Mouse (Mus musculus): ENCODE data around the gene Fam50a.
A peak's percentile ranks its signal among the peaks of the same experiment; 100 is the strongest.

Gene Fam50a

GRCm38 (mm10) chrX:74312540-74313464 lies at the start of gene Fam50a:
TSS of gene Fam50a (plus strand) at chrX:74313033.
- DNase-seq (ENCODE audit: low spot score in 2 of 2), result peak; percentile 65 to 84

DNA sequence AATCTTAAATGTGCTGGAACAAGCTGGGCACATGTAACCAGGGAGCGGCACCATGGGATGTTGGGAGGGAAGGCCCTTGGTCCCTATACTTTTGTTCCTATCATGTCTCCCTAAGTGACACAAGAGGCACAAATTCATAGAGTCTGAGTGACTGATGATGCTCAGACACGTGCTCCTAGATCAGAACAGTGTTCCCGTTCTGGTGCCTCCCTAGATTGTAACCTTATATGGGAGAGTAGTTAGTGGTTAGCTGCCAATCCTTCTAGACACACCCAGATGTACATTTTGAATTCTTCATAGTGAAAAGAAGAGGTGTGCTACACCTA lies 43.1 kb upstream of the Fam50a start:
- no peak for DNase-seq (ENCODE audit: low spot score in 2 of 2)

GRCm38 (mm10) chrX:74270062-74270901 lies 42.6 kb upstream of the Fam50a start, which contains the start of gene Rpl10:
TSS of gene Rpl10 (plus strand) at chrX:74270812.
- DNase-seq (ENCODE audit: low spot score in 2 of 2), result peak; percentile 66 to 87

DNA sequence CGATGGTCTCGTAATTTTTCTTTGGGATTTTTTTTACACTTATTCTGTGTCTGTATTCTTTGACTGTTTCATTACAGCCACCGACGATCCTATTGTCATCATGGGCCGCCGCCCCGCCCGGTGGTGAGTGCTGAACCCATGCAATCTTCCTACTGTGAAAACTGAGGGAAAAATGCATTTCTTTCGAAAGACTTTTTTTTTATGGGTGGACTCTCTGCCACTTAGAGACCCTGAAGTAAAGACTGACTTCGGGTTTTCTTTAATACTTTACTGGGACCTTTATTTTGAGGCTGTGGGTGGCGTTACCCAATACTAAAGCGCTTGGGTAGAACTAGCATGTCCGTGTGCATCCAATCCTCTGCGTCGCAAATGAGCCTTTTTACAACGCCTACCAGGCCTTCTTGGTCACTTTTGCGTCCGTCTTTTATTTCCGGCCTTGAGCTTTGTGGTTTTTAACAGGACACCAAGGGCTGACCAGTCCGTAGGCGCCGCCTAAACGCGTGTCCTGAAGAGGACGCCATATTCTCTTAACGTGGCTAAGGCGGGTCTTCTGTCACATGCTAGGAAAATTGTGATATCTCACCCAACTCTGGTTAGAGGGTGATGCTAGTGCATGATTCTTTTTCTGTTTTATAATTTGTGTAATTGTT lies 41.8 kb upstream of the Fam50a start:
- DNase-seq (ENCODE audit: low spot score in 2 of 2), result peak in 1 of 2 experiments; percentile 15

GRCm38 (mm10) chrX:74273422-74274322 lies 39.2 kb upstream of the Fam50a start:
- no peak for DNase-seq (ENCODE audit: low spot score in 2 of 2)

GRCm38 (mm10) chrX:74277916-74278315 lies 34.9 kb upstream of the Fam50a start:
- DNase-seq (ENCODE audit: low spot score in 2 of 2), result no peak

GRCm38 (mm10) chrX:74281041-74281731 lies 31.6 kb upstream of the Fam50a start:
- no peak for DNase-seq (ENCODE audit: low spot score in 2 of 2)

DNA sequence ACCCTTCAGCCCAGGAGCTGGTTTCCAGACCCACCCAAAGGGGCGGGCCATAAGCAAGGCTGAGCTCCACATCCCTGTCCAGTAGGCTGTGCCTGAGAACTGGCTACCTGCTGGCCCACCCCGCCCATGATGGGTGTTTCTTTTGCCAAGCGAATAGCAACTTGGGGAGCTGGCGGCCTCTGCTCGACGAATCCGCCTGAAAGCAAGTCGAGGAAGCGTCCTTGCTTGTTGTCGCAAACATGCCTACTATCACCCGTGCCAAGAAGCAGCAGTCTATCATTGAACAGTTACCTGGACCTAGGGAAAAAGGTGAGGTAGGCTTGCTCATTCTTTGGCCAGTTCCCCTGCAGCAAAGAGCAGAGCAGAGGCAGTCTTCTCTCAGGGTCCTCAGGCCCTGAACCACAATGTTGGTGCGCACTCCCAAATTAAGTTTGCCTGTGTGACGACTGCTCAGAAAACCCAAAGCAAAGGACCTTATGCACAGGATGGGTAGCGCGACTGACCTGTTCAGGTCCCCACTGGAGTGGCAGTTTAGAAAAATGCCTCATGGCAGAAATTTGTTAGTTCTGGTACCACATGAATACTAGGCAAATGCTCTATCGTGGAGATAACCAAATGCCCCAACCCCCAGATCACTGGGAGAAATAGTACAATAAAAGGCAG lies 31.0 kb upstream of the Fam50a start, which contains the start of the genes Taz and Dnase1l1:
TSS of gene Taz (plus strand) at position 181 of the 663 bp plus-strand sequence.
TSS of gene Dnase1l1 (minus strand) at position 606 of the 663 bp plus-strand sequence.
- peak; percentile 48 to 82 for DNase-seq (ENCODE audit: low spot score in 2 of 2)

DNA sequence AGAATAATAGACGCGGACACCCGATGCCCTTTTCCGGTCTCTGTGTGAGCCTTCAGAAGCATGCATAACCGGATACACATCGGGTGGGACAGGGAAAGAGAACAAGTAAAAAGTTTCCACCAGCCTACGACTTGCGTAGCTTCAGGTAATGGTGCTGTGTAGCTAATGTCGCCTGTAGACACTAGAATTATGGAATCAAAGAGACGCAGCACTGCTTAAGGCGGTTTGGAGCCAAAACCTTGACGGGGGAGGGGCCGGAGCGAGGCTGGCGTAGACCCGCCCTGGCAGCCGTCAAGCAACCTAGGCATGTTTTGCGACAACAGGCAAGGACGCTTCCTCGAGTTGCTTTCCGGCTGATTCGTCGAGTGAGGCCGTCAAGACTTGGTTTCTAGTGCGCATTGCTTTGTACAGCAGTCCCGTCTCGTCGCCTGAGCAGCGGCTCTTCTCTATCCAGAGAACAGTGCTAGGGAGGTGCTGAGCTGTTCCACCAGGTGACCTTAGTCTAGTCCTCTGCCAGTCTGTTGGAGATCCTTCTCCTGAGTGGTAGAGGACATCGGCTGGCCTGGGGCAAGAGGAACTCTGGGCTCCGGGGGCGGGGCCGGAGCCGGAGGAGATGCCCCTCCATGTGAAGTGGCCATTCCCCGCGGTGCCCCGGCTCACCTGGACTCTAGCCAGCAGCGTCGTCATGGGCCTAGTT lies 30.3 kb upstream of the Fam50a start:
- peak; percentile 70 to 81 for DNase-seq (ENCODE audit: low spot score in 2 of 2)

DNA sequence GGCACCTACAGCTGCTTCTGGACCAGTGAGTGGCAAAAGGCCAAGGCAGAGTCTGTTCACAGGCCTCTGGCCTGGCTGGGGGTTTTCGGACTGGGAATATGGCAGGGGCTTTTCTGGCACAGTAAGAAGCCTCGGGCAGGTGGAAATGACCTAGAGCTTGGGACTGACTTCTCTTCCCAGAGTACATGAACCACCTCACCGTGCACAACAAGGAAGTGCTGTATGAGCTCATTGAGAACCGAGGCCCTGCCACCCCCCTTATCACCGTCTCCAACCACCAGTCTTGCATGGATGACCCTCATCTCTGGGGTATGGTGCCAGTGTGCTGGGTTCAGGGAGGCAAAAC lies 29.8 kb upstream of the Fam50a start:
- no peak for DNase-seq (ENCODE audit: low spot score in 2 of 2)

- no peak for DNase-seq (ENCODE audit: low spot score in 2 of 2)
These were observed 19.4 kb upstream of the Fam50a start for GRCm38 (mm10) chrX:74293431-74293830.

DNA sequence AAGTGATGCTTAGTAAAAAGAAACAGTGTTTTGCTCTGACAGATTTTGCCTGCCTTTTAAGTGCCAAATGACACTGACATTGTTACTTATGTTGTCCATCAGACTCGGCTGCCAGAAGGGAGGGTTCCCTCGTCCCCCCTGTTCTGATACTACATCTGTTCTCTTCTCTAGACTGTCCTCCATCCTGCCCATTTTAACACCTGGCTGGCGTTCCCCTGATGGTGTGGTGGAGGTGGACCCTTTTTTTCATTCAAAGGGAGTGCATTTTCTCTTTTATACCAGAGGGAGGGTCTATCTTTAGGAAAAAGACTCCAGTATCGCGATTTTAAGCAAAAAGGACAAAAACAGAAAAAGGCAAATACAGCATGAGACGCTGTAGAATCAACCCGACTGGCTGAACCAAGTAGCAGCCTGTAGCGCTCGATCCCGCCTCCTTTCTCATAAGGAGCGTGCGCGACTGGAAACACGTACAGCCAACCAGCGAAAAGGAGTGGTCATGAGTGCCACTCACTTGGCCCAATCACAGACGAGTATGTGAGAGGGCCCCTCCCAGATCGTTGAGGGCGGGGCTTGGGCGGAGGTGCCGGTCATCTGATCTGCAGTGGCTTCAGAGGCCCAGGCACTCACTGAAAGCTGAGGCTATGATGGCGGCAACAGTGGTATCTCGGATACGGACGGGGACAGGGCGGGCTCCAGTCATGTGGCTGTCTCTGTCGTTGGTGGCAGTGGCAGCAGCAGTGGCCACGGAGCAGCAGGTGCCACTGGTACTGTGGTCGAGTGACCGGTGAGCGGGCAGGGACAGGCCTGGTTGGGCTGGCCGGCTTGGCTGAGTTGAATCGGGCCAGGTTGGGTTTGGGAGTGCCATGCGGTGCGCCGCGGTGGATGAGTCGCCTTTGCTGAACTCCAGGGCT lies 16.0 kb upstream of the Fam50a start, which contains the start of gene Atp6ap1:
TSS of gene Atp6ap1 (plus strand) at position 560 of the 911 bp plus-strand sequence.
- DNase-seq (ENCODE audit: low spot score in 2 of 2), result peak; percentile 90 to 94

- no peak for DNase-seq (ENCODE audit: low spot score in 2 of 2)
These were observed 14.5 kb upstream of the Fam50a start for GRCm38 (mm10) chrX:74298348-74298747.

DNA sequence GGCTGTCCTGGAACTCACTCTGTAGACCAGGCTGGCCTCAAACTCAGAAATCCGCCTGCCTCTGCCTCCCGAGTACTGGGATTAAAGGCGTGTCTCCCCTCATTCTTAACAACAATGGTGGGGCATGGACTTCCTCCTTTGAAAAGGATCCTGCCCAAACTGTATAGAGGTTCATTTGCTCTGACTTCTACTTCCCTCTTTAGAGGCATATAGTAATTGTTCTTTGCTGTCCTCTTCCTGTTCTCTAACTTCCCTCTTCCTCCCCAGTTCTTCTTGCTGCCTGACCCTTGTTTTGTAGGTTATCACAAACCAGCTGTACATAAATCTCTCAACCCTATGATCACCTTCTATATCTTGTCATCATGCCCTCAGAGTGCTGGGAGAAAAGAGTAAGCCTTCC lies 13.1 kb upstream of the Fam50a start:
- no peak for DNase-seq (ENCODE audit: low spot score in 2 of 2)

DNA sequence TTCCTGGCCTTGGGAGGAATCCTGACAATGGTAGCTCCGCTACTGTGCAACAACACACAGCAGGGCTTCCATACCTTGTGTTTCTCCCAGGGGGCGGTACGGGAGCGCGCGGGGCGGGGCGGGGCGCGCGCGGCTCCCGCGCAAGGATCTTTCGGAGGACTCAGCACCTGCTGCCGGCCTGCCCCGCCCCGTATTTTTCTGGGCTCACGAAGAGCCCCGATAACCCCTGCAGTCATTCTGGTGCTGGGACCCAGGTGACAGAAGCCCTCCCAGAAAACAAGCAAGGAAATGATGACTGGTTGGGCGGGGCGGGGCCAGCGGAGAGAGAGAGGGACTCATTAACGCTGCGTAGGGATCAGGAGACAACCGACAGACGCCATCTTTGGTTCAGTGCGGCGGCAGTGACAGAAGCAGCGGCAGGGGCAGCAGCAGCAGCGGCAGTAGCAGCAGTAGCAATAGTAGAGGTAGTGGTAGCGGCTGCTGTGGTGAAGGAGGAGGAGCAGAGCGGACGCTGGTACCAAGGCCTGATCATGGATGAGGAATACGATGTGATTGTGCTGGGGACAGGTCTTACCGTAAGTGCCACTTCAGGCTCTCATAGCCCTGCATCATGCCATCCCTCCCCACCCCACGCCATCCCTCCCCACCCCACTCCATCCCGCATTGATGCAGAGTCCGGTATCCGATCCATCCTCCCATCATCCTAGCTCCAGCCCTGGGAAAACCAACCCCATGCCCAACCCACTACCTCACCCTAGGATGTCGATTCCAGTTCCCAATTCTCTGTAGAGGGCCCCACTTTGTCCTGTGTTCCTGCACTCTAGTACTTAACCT lies 7.7 kb upstream of the Fam50a start, which contains the start of gene Gdi1:
TSS of gene Gdi1 (plus strand) at position 132 of the 834 bp plus-strand sequence.
- DNase-seq (ENCODE audit: low spot score in 2 of 2), result peak; percentile 53 to 63

DNA sequence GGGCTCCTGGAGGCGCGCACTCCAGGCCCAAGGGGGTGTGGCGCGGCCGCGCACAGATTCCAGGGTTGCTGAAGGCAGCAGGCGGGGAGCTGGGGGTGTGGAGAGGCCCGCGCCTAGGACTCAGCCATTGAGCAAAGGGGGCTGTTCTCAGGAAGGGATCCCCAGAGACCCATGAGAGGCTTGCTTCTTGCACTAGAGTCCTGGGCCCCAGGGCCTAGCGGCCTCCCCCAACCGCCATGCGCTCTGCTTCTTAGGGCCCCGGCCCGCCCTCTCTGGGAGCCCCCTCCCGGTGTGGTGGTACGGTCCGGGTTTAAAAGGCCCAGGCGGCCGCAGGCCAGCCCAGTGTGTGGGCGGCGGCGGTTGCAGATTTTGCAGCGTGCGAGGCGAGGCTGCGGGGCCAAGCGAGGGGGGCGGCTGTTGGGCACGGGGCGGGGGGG lies 15.9 kb downstream of the Fam50a start, which contains the start of gene Plxna3:
TSS of gene Plxna3 (plus strand) at position 342 of the 437 bp plus-strand sequence.
- peak; percentile 64 for DNase-seq (ENCODE audit: low spot score in 2 of 2)

GRCm38 (mm10) chrX:74329215-74329671 lies 16.4 kb downstream of the Fam50a start:
- DNase-seq (ENCODE audit: low spot score in 2 of 2), result no peak

All from urinary bladder, adult 18-20 months (tissue).